Mouse (Mus musculus) cerebellum, adult 2 months (tissue): ENCODE results near the gene Eif1.

ENCODE experiments used
- CTCF ChIP-seq: fragments of 200-500 bp; IDR thresholded peaks from 2 replicates; pipeline ENCODE4 v1.5.1; 2011; ENCODE audit warnings: low read depth, mild to moderate bottlenecking, control low read depth, low read length, moderate library complexity, borderline replicate concordance; ENCODE audit not compliant: insufficient read depth
- POLR2A ChIP-seq: fragments of 200-500 bp; IDR thresholded peaks from 2 replicates; pipeline ENCODE4 v1.6.1; 2011; ENCODE audit warnings: low read length, control low read depth, borderline replicate concordance; ENCODE audit not compliant: insufficient read depth

DNA sequence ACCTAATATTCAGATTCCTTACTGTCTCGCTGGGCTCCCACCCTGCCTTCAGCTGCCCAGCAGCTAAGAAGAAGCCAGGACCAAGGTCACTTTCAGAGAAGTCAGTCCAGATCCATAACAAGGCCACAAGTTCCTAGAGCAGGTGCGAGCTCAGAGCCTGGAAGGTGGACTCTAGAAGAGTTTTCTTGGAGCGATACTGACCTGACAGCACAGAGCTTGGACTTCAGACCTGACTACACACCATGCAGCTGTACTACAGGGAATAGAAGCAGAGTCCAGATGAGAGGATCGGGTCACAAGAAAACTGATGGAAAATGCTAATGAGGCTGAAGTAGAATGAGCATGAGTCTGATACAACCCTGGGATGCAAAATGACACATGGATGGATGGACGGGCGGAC is 6.3 kb upstream of the Eif1 start:
- TF ChIP-seq CTCF (no peak), POLR2A (no peak)
